Mouse (Mus musculus) stomach, postnatal 0 days (tissue): ENCODE data around the gene D430042O09Rik.

Experiments used
- CTCF ChIP-seq: IDR thresholded peaks from 2 replicates; pipeline ENCODE4 v1.5.1; 2016; ENCODE audit warnings: antibody characterized with exemption, low read depth, mild to moderate bottlenecking, moderate library complexity
- EP300 ChIP-seq: optimal IDR thresholded peaks from 2 replicates; pipeline ENCODE3; 2016; ENCODE audit warnings: antibody characterized with exemption

GRCm38 (mm10) chr7:125678756-125679155 lies 28.9 kb upstream of the D430042O09Rik start:
- TF ChIP-seq CTCF (no peak), EP300 (no peak)
